Mouse (Mus musculus): ENCODE data around the gene Slc39a11.

GRCm38 (mm10) chr11:113500631-113501305 lies 149.1 kb downstream of the Slc39a11 start:
- no peak for TF ChIP-seq CTCF (IDR thresholded peaks at IDR 0.05; ENCODE audit: low read depth)
- TF ChIP-seq EP300 (IDR thresholded peaks at IDR 0.05; ENCODE audit: low read depth): no peak
